Mouse (Mus musculus): ENCODE measurements at regions not wholly inside any gene's neighbourhood (a gene's known extent, or its start where the extent isn't known, plus 50 kb on each side); places are given as distances from the start of the nearest gene placed in this dataset.

GRCm38 (mm10) chr8:91999189-91999588 lies 197.3 kb upstream of the Irx3 start:
- DNase-seq (ENCODE audit: low spot score), result no peak

GRCm38 (mm10) chr8:91997892-91998189 lies 196.0 kb upstream of the Irx3 start:
- no peak for DNase-seq (ENCODE audit: low spot score)

- DNase-seq (ENCODE audit: low spot score), result no peak
Observed at GRCm38 (mm10) chr8:91997023-91997891, 195.4 kb upstream of the Irx3 start.

- no peak for DNase-seq (ENCODE audit: low spot score)
Observed at GRCm38 (mm10) chr8:91996305-91997022, 194.6 kb upstream of the Irx3 start.

- no peak for DNase-seq (ENCODE audit: low spot score)
Observed at GRCm38 (mm10) chr8:91995407-91996144, 193.7 kb upstream of the Irx3 start.

GRCm38 (mm10) chr8:91991542-91992452 lies 189.9 kb upstream of the Irx3 start:
- no peak for DNase-seq (ENCODE audit: low spot score)

- no peak for DNase-seq (ENCODE audit: low spot score)
Observed at GRCm38 (mm10) chr8:91990952-91991351, 189.1 kb upstream of the Irx3 start.

- DNase-seq (ENCODE audit: low spot score), result no peak
Observed at GRCm38 (mm10) chr8:91990048-91990447, 188.2 kb upstream of the Irx3 start.

GRCm38 (mm10) chr8:91988866-91989633 lies 187.2 kb upstream of the Irx3 start:
- no peak for DNase-seq (ENCODE audit: low spot score)

GRCm38 (mm10) chr8:91987854-91988253 lies 186.0 kb upstream of the Irx3 start:
- DNase-seq (ENCODE audit: low spot score), result no peak

- no peak for DNase-seq (ENCODE audit: low spot score)
Observed at GRCm38 (mm10) chr8:91983171-91983570, 181.3 kb upstream of the Irx3 start.

- DNase-seq (ENCODE audit: low spot score), result no peak
Observed at GRCm38 (mm10) chr8:91976900-91977585, 175.2 kb upstream of the Irx3 start.

- DNase-seq (ENCODE audit: low spot score), result no peak
Observed at GRCm38 (mm10) chr8:91975460-91975859, 173.6 kb upstream of the Irx3 start.

GRCm38 (mm10) chr8:91974636-91975035 lies 172.8 kb upstream of the Irx3 start:
- DNase-seq (ENCODE audit: low spot score), result no peak

GRCm38 (mm10) chr8:91973951-91974439 lies 172.1 kb upstream of the Irx3 start:
- no peak for DNase-seq (ENCODE audit: low spot score)

GRCm38 (mm10) chr8:91967407-91967806 lies 165.5 kb upstream of the Irx3 start:
- DNase-seq (ENCODE audit: low spot score), result no peak

GRCm38 (mm10) chr8:91966891-91967370 lies 165.1 kb upstream of the Irx3 start:
- DNase-seq (ENCODE audit: low spot score), result no peak

GRCm38 (mm10) chr8:91961696-91962095 lies 159.8 kb upstream of the Irx3 start:
- DNase-seq (ENCODE audit: low spot score), result no peak

GRCm38 (mm10) chr8:91955170-91955569 lies 153.3 kb upstream of the Irx3 start:
- DNase-seq (ENCODE audit: low spot score), result no peak

- DNase-seq (ENCODE audit: low spot score), result no peak
Observed at GRCm38 (mm10) chr8:91952981-91953380, 151.1 kb upstream of the Irx3 start.

All from adipocyte (in vitro differentiated cells).